Mouse (Mus musculus): ENCODE measurements around the gene Mfsd12. TPM values are rescaled to one million over a fixed set of nuclear protein-coding genes. Genes with fewer than 3 reads are reported as not detected.

The Mfsd12 gene
- polyA plus RNA-seq, 1 experiment: 8.2 TPM

DNA sequence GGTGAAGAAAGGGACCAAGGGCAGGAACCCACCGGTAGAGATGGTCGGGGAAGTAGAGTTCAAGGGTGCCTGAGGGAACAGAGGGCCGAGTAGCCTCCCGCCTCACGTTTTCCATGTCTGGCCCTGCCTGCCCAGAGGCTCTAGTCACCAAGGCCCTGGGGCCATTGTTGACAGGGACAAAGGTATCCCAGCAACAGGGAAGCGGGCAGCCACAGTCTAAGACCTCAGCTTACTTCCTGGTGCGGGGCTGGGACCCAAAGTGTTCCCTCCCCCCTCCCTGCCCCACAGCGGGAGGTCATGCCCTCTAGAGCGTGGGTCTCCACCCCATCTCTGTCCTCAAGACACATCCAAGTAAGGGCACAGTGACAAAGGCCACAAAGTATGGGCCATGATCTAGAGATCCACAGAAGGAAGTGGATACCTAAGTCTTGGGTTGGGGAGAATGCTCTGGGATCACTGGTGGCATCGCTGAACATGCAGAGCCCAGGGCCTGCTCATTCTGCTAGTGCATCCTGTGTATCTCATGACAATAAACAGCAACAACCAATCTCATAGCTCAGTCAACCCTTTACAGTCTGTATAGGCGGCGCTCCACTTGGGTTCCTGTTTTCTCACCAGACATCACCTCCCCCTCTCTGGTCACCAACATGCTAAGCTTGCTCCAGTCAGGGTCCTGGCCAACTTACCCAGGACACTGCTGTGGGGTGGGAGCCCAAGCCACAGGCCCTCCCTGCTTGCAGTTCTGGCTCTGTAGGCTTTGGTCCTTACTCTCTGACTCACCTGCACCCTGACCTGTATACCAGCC is 8.6 kb downstream of the Mfsd12 start, which contains the start of gene 4930404N11Rik:
Gene 4930404N11Rik, minus strand, starts transcription at position 145 of the 805 bp plus-strand sequence.
- peaks cover 50% of the 10 kb centered on the region for H3K36me3 ChIP-seq (ENCODE audit: control insufficient read depth, insufficient read depth)
- no peaks in the 10 kb centered on the region for H3K27me3 ChIP-seq (ENCODE audit: control insufficient read depth, insufficient read depth, insufficient read length)
- no peaks in the 10 kb centered on the region for H3K79me3 ChIP-seq (ENCODE audit: low read depth)
- no peak within 1 kb of the TSS for H3ac ChIP-seq (ENCODE audit: control insufficient read depth, insufficient read length, low read depth)
- H3K4me3 ChIP-seq (ENCODE audit: insufficient read depth, poor library complexity, severe bottlenecking): no peak within 1 kb of the TSS
- H3K79me2 ChIP-seq (ENCODE audit: control insufficient read depth, insufficient read depth): no peaks in the 10 kb centered on the region
- TF ChIP-seq FOSL1 (IDR thresholded peaks at IDR 0.05; ENCODE audit: insufficient read depth, low read length, poor library complexity, severe bottlenecking) (no peak), MYOD1 (IDR thresholded peaks at IDR 0.05; ENCODE audit: control insufficient read depth, insufficient read length, low read depth) (no peak), USF1 (IDR thresholded peaks at IDR 0.05; ENCODE audit: low read depth) (no peak), CEBPB (IDR thresholded peaks at IDR 0.05; ENCODE audit: low read depth) (no peak), CTCF (IDR thresholded peaks at IDR 0.05; ENCODE audit: control insufficient read depth, insufficient read depth, insufficient read length) (no peak), MAX (IDR thresholded peaks at IDR 0.05) (no peak), MYOG (IDR thresholded peaks at IDR 0.05; ENCODE audit: control insufficient read depth, extremely low read depth, insufficient read length) (no peak)

DNA sequence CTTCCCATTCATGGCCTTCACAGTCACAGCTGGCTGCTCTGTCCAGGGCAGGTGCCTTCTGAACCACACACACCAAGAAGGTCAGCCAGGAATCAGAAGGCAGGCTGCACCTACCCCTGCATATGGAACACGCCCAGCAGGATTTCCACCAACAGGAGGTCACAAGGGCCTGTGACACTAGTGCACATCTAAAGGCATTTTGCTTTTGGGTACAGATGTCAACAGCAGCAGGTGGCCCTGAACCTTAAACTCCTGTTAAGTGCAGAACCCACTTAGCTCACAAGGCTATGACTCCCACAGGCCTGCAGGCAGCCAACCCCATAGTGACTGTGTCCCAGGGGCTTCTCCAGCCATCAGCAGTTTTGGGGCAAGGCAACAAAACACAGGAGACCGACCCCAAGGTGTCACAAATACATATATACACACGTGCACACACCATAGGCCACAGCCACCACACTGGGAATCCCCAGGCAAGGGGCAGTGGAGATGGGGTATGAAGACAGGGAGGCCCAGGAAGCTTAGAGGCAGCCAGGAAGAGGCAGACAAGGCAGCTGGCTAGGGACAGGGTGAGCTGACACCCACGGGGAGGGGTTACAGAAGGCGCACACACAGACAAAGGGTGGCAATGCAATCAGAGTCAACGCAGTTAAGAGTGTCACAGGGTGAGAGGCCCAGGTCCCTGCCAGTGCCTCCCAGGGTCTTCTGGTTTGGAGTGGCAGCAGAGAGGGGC is 9.4 kb downstream of the Mfsd12 start:
- no peak for TF ChIP-seq CTCF (IDR thresholded peaks at IDR 0.05; ENCODE audit: control insufficient read depth, insufficient read depth, insufficient read length)
- no peak for TF ChIP-seq CEBPB (IDR thresholded peaks at IDR 0.05; ENCODE audit: low read depth)
- no peak overlapping the region for H3ac ChIP-seq (ENCODE audit: control insufficient read depth, insufficient read length, low read depth)
- peaks cover 50% of the 10 kb centered on the region for H3K36me3 ChIP-seq (ENCODE audit: control insufficient read depth, insufficient read depth)
- no peaks in the 10 kb centered on the region for H3K27me3 ChIP-seq (ENCODE audit: control insufficient read depth, insufficient read depth, insufficient read length)
- no peaks in the 10 kb centered on the region for H3K79me3 ChIP-seq (ENCODE audit: low read depth)
- no peak overlapping the region for H3K4me3 ChIP-seq (ENCODE audit: insufficient read depth, poor library complexity, severe bottlenecking)
- H3K79me2 ChIP-seq (ENCODE audit: control insufficient read depth, insufficient read depth): peaks cover 5% of the 10 kb centered on the region

DNA sequence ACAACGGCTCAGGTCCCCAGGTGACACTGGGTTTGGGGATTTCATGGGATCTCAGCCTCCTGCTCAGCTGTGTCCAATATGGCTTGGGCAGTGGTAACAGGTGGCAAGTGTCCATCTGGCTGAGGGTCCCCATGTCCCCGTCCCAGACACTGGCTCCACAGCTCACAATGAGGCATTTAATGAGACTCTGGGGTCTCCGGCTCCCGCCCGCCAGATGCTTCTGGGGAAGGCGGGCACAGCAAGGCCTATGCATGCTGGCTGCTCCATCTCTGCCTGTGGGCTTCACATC is 9.9 kb downstream of the Mfsd12 start:
- no peak for TF ChIP-seq CTCF (IDR thresholded peaks at IDR 0.05; ENCODE audit: control insufficient read depth, insufficient read depth, insufficient read length)
- no peak for TF ChIP-seq MAX (IDR thresholded peaks at IDR 0.05)
- no peak for TF ChIP-seq CEBPB (IDR thresholded peaks at IDR 0.05; ENCODE audit: low read depth)
- TF ChIP-seq USF1 (IDR thresholded peaks at IDR 0.05; ENCODE audit: low read depth): no peak
- no peak for TF ChIP-seq FOSL1 (IDR thresholded peaks at IDR 0.05; ENCODE audit: insufficient read depth, low read length, poor library complexity, severe bottlenecking)
- no peak for TF ChIP-seq MYOD1 (IDR thresholded peaks at IDR 0.05; ENCODE audit: control insufficient read depth, insufficient read length, low read depth)
- no peak for TF ChIP-seq MYOG (IDR thresholded peaks at IDR 0.05; ENCODE audit: control insufficient read depth, extremely low read depth, insufficient read length)
- Histone ChIP-seq H3K79me2 (ENCODE audit: control insufficient read depth, insufficient read depth) (peaks cover 10% of the 10 kb centered on the region), H3K4me3 (ENCODE audit: insufficient read depth, poor library complexity, severe bottlenecking) (no peak overlapping the region), H3ac (ENCODE audit: control insufficient read depth, insufficient read length, low read depth) (no peak overlapping the region), H3K27me3 (ENCODE audit: control insufficient read depth, insufficient read depth, insufficient read length) (no peaks in the 10 kb centered on the region), H3K79me3 (ENCODE audit: low read depth) (peaks cover 2% of the 10 kb centered on the region), H3K36me3 (ENCODE audit: control insufficient read depth, insufficient read depth) (peaks cover 52% of the 10 kb centered on the region)

DNA sequence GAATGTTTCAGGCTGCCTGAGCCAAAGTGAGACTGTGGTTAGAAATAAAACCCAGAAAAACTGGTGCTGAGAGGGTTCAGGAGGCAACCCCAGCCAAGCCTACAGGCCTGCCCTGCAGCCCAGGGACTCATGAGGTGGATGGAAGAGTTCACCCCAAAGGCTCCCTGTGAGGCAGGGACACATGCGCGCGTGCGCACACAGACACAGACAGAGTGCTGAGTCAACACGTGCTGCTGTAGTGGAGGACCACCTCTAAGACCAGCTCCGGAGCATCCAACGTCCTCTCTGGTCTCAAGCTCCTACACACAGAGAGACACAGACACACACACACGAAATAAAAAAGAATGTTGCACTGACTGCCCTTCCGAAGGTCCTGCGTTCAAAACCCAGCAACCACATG is 18.0 kb downstream of the Mfsd12 start:
- Histone ChIP-seq H3K36me3 (ENCODE audit: control insufficient read depth, insufficient read depth) (peaks cover 48% of the 10 kb centered on the region), H3K79me2 (ENCODE audit: control insufficient read depth, insufficient read depth) (peaks cover 72% of the 10 kb centered on the region), H3K27me3 (ENCODE audit: control insufficient read depth, insufficient read depth, insufficient read length) (no peaks in the 10 kb centered on the region), H3K4me3 (ENCODE audit: insufficient read depth, poor library complexity, severe bottlenecking) (no peak overlapping the region), H3ac (ENCODE audit: control insufficient read depth, insufficient read length, low read depth) (no peak overlapping the region), H3K79me3 (ENCODE audit: low read depth) (peaks cover 55% of the 10 kb centered on the region)
- no peak for TF ChIP-seq USF1 (IDR thresholded peaks at IDR 0.05; ENCODE audit: low read depth)
- no peak for TF ChIP-seq MYOD1 (IDR thresholded peaks at IDR 0.05; ENCODE audit: control insufficient read depth, insufficient read length, low read depth)
- TF ChIP-seq CEBPB (IDR thresholded peaks at IDR 0.05; ENCODE audit: low read depth): no peak
- no peak for TF ChIP-seq MYOG (IDR thresholded peaks at IDR 0.05; ENCODE audit: control insufficient read depth, extremely low read depth, insufficient read length)
- TF ChIP-seq MAX (IDR thresholded peaks at IDR 0.05): no peak
- TF ChIP-seq CTCF (IDR thresholded peaks at IDR 0.05; ENCODE audit: control insufficient read depth, insufficient read depth, insufficient read length): no peak
- no peak for TF ChIP-seq FOSL1 (IDR thresholded peaks at IDR 0.05; ENCODE audit: insufficient read depth, low read length, poor library complexity, severe bottlenecking)

DNA sequence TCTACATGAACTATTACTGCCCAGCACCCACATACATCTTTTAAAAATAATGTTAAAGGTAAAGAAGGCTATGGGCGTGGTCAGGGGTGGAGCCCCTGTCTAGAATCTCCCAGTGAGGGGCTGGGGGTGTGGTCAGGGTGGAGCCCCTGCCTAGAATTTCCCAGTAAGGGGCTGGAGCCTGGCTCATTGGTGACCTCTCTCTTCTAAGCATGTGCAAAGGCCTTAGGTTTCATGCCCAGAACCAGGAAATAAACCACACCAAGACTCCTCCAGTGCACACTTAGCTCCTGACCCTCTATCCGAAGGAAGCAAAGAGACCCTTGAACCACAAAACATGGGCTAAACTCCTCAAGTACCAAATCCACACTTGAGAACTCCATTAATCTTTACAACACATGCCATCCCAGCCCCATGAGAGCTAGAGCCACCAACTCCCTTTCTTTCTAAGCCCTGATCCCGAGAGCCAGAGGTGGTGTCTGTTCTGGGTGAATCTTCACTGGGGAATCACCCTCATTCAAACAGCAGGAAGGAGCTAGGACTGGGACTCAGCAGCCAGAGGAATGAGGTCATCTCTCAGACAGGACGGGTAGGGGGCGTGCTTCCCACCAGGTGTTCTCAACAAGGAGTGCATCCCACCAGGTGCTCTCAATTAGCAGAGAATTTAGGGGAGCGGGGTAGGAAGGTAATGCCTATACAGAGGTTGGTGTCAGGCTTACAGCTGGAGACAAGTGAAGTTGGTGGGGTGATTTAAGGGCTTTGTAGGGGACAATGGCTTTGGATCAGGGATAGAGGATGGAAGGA is 19.5 kb downstream of the Mfsd12 start:
- no peaks in the 10 kb centered on the region for H3K27me3 ChIP-seq (ENCODE audit: control insufficient read depth, insufficient read depth, insufficient read length)
- TF ChIP-seq CTCF (IDR thresholded peaks at IDR 0.05; ENCODE audit: control insufficient read depth, insufficient read depth, insufficient read length): no peak
- no peak for TF ChIP-seq FOSL1 (IDR thresholded peaks at IDR 0.05; ENCODE audit: insufficient read depth, low read length, poor library complexity, severe bottlenecking)
- no peak for TF ChIP-seq MYOG (IDR thresholded peaks at IDR 0.05; ENCODE audit: control insufficient read depth, extremely low read depth, insufficient read length)
- TF ChIP-seq USF1 (IDR thresholded peaks at IDR 0.05; ENCODE audit: low read depth): no peak
- no peak for TF ChIP-seq MAX (IDR thresholded peaks at IDR 0.05)
- TF ChIP-seq MYOD1 (IDR thresholded peaks at IDR 0.05; ENCODE audit: control insufficient read depth, insufficient read length, low read depth): no peak
- no peak for TF ChIP-seq CEBPB (IDR thresholded peaks at IDR 0.05; ENCODE audit: low read depth)
- peak overlapping the region; percentile 96 for H3ac ChIP-seq (ENCODE audit: control insufficient read depth, insufficient read length, low read depth)
- H3K36me3 ChIP-seq (ENCODE audit: control insufficient read depth, insufficient read depth): peaks cover 46% of the 10 kb centered on the region
- H3K79me2 ChIP-seq (ENCODE audit: control insufficient read depth, insufficient read depth): peaks cover 66% of the 10 kb centered on the region
- H3K4me3 ChIP-seq (ENCODE audit: insufficient read depth, poor library complexity, severe bottlenecking): peak overlapping the region; percentile 97
- H3K79me3 ChIP-seq (ENCODE audit: low read depth): peaks cover 55% of the 10 kb centered on the region

Measured in C2C12 (cell line).